Comparison of ENCODE assay signal across 25 mouse cellular contexts in genomic region chr9:66967492-66967891, GRCm38 (mm10). TPM values are rescaled to one million over a fixed set of nuclear protein-coding genes. Genes with fewer than 3 reads are reported as not detected.
DNase-seq lines count a peak whose midpoint lies in the region; ATAC-seq and TF ChIP-seq lines count a peak whose summit lies in the region.
"Had no signal": no experiment of that assay in that cellular context is flagged by ENCODE, and none has a peak within 500 bp of the region (broad histone marks: within the 10 kb centered on the region; RNA-seq: fewer than 3 reads in every experiment).

No protein-coding gene starts in this region.

- H3K79me2 ChIP-seq in liver, adult 2 months (ENCODE audit: control insufficient read depth, insufficient read depth, low read length), result no peaks in the 10 kb centered on the region

- no peak for TF ChIP-seq CTCF in liver, adult 2 months (IDR thresholded peaks at IDR 0.05; ENCODE audit: low read depth, low read length)
- TF ChIP-seq CTCF in lung, embryonic 14.5 days (IDR thresholded peaks at IDR 0.05; ENCODE audit: low read depth), result no peak
- no peak for TF ChIP-seq CTCF in lung, adult 2 months (IDR thresholded peaks at IDR 0.05; ENCODE audit: insufficient read depth, low read length)

- ATAC-seq in lung, embryonic 14.5 days (ENCODE audit: insufficient read depth), result no peak
- ATAC-seq: activated CD4-positive, CD25-positive, alpha-beta regulatory T cell, adult 4 months; CD4-positive, CD25-positive, alpha-beta regulatory T cell, adult 4 months; forebrain, embryonic 13.5 days; Patski had no signal

- H3K27ac ChIP-seq in heart, embryonic 10.5 days, result no peak overlapping the region
- H3K27ac ChIP-seq in liver, adult 2 months (replicated peaks; ENCODE audit: insufficient read depth, low read depth, low read length), result no peak overlapping the region
- H3K27ac ChIP-seq in lung, embryonic 14.5 days (ENCODE audit: low read depth), result no peak overlapping the region
- H3K27ac ChIP-seq: embryonic facial prominence, embryonic 10.5 days; embryonic facial prominence, embryonic 12.5 days; forebrain, embryonic 13.5 days had no signal

- TF ChIP-seq POLR2A in liver, adult 2 months (IDR thresholded peaks at IDR 0.05; ENCODE audit: extremely low read depth, insufficient read depth, low read length), result no peak
- TF ChIP-seq POLR2A in lung, adult 2 months (IDR thresholded peaks at IDR 0.05; ENCODE audit: borderline replicate concordance, extremely low read depth, low read depth, low read length), result no peak

- peaks cover 18% of the 10 kb centered on the region for H3K36me3 ChIP-seq in heart, embryonic 10.5 days
- peaks cover 16% of the 10 kb centered on the region; the same call in 1 of the 2 replicates for H3K36me3 ChIP-seq in liver, adult 2 months (ENCODE audit: control insufficient read depth, insufficient read depth, low read length)
- H3K36me3 ChIP-seq in lung, embryonic 14.5 days (ENCODE audit: insufficient read depth), result peaks cover 13% of the 10 kb centered on the region; the same call in 1 of the 2 replicates

- no peaks in the 10 kb centered on the region for H3K4me1 ChIP-seq in heart, embryonic 10.5 days
- H3K4me1 ChIP-seq in liver, adult 2 months (ENCODE audit: control insufficient read depth, insufficient read depth, low read length), result 0 out of 2 replicates have a peak, but pooled peaks cover 3% of the 10 kb centered on the region
- no peaks in the 10 kb centered on the region for H3K4me1 ChIP-seq in lung, embryonic 14.5 days (ENCODE audit: insufficient read depth)
- no peaks in the 10 kb centered on the region for H3K4me1 ChIP-seq in lung, adult 2 months (ENCODE audit: control insufficient read depth, insufficient read depth, low read length)
- H3K4me1 ChIP-seq: embryonic facial prominence, embryonic 10.5 days; embryonic facial prominence, embryonic 12.5 days; forebrain, embryonic 13.5 days had no signal

- no peak overlapping the region for H3K9ac ChIP-seq in liver, adult 2 months (ENCODE audit: low read depth, low read length)
- no peak overlapping the region for H3K9ac ChIP-seq in lung, embryonic 14.5 days
- H3K9ac ChIP-seq: embryonic facial prominence, embryonic 12.5 days; forebrain, embryonic 13.5 days had no signal

- H3K4me2 ChIP-seq in lung, embryonic 14.5 days, result no peak overlapping the region
- H3K4me2 ChIP-seq: embryonic facial prominence, embryonic 12.5 days; forebrain, embryonic 13.5 days had no signal

- no peak overlapping the region for H3K4me3 ChIP-seq in heart, embryonic 10.5 days
- no peak overlapping the region for H3K4me3 ChIP-seq in liver, adult 2 months (ENCODE audit: insufficient read depth, low read depth, low read length)
- no peak overlapping the region for H3K4me3 ChIP-seq in lung, embryonic 14.5 days (ENCODE audit: low read depth, low read length)
- H3K4me3 ChIP-seq in lung, adult 2 months (replicated peaks; ENCODE audit: extremely low read depth, low read depth, low read length), result no peak overlapping the region
- H3K4me3 ChIP-seq: embryonic facial prominence, embryonic 10.5 days; embryonic facial prominence, embryonic 12.5 days; forebrain, embryonic 13.5 days had no signal

- no peaks in the 10 kb centered on the region for H3K27me3 ChIP-seq in heart, embryonic 10.5 days (ENCODE audit: insufficient read depth, poor library complexity, severe bottlenecking)
- H3K27me3 ChIP-seq in liver, adult 2 months (ENCODE audit: control insufficient read depth, insufficient read depth, low read length), result no peaks in the 10 kb centered on the region
- H3K27me3 ChIP-seq in lung, embryonic 14.5 days (ENCODE audit: insufficient read depth, low read length), result no peaks in the 10 kb centered on the region
- H3K27me3 ChIP-seq: CH12.LX; embryonic facial prominence, embryonic 12.5 days; forebrain, embryonic 13.5 days; Patski had no signal

- DNase-seq in heart, adult 11 months, result peak; percentile 23
- DNase-seq in heart, embryonic 10.5 days (ENCODE audit: low spot score), result no peak
- peak; percentile 17 for DNase-seq in liver, adult 2 months (ENCODE audit: extremely low read depth, low read depth, low spot score)
- DNase-seq in liver, result no peak
- DNase-seq in lung, embryonic 14.5 days, result peak; percentile 39
- no peak for DNase-seq in lung, adult 2 months
- DNase-seq in lung, postnatal 10 days, result peak; percentile 51
- no peak for DNase-seq in lung, postnatal 25 days (ENCODE audit: low spot score)
- DNase-seq: adrenal gland, adult 8-10 months; adrenal gland, postnatal 14 days; adrenal gland, postnatal 36 days; B cell, adult 2 months; cerebellum, adult 11-12 months; cerebellum, adult 2 months; cerebellum, adult 9-10 months; cerebellum, postnatal 10 days; cerebellum, postnatal 25 days had no signal

- 87% methylated on average over 8 of the region's 8 CpGs for WGBS in heart, embryonic 10.5 days
- 87% methylated on average over 8 of the region's 8 CpGs for WGBS in liver, adult 2 months
- WGBS in lung, embryonic 14.5 days, result 52% methylated on average over 8 of the region's 8 CpGs
- WGBS in lung, adult 2 months, result 52% methylated on average over 8 of the region's 8 CpGs

- no peaks in the 10 kb centered on the region for H3K9me3 ChIP-seq in heart, embryonic 10.5 days
- no peaks in the 10 kb centered on the region for H3K9me3 ChIP-seq in lung, embryonic 14.5 days (ENCODE audit: low read depth, low read length)
- H3K9me3 ChIP-seq: embryonic facial prominence, embryonic 10.5 days; embryonic facial prominence, embryonic 12.5 days; forebrain, embryonic 13.5 days; G1E had no signal

RNA-seq across cellular contexts. Expression of gene Lactb, which starts 7.8 kb away (rescaled TPM):
- polyA plus RNA-seq in heart, embryonic 10.5 days (2016; fragmentation: Nextera tagmentation; extraction: Ambion mirVana), result 10.1 and 11.4 TPM in 2 replicates
- 37.0 and 41.4 TPM in 2 replicates for total RNA-seq in liver, adult 2 months (2014; rRNA removed)
- 24.4 and 33.6 TPM in 2 replicates for polyA plus RNA-seq in liver, adult 2 months (2012; rRNA removed)
- polyA plus RNA-seq in lung, embryonic 14.5 days (2014; fragmentation: Nextera tagmentation; extraction: Ambion mirVana), result 8.7 and 9.8 TPM in 2 replicates
- 7.4 and 10.9 TPM in 2 replicates for polyA plus RNA-seq in lung, adult 2 months (2012; rRNA removed)

RNA-seq across cellular contexts. Expression of gene Rps27l, which starts 21.6 kb away (rescaled TPM):
- polyA plus RNA-seq in heart, embryonic 10.5 days (2016; fragmentation: Nextera tagmentation; extraction: Ambion mirVana), result 626 and 705 TPM in 2 replicates
- 474 and 535 TPM in 2 replicates for total RNA-seq in liver, adult 2 months (2014; rRNA removed)
- polyA plus RNA-seq in liver, adult 2 months (2012; rRNA removed), result 84.6 and 99.6 TPM in 2 replicates
- polyA plus RNA-seq in lung, embryonic 14.5 days (2014; fragmentation: Nextera tagmentation; extraction: Ambion mirVana), result 656 and 719 TPM in 2 replicates
- polyA plus RNA-seq in lung, adult 2 months (2012; rRNA removed), result 31.1 and 36.3 TPM in 2 replicates

RNA-seq across cellular contexts. Expression of gene Rab8b, which starts 48.0 kb away (rescaled TPM):
- polyA plus RNA-seq in heart, embryonic 10.5 days (2016; fragmentation: Nextera tagmentation; extraction: Ambion mirVana), result 21.1 and 21.3 TPM in 2 replicates
- 4.1 and 4.3 TPM in 2 replicates for total RNA-seq in liver, adult 2 months (2014; rRNA removed)
- polyA plus RNA-seq in liver, adult 2 months (2012; rRNA removed), result 0.85 and 1.4 TPM in 2 replicates
- polyA plus RNA-seq in lung, embryonic 14.5 days (2014; fragmentation: Nextera tagmentation; extraction: Ambion mirVana), result 29.9 and 35.0 TPM in 2 replicates
- polyA plus RNA-seq in lung, adult 2 months (2012; rRNA removed), result 11.9 and 19.2 TPM in 2 replicates

Comparison
In these comparisons a context has a peak if more than half of its experiments do, and no peak if none do; other contexts are left out.
1. DNase-seq: peak in heart, adult 11 months (single experiment), liver, adult 2 months (single experiment), lung, embryonic 14.5 days (single experiment) and lung, postnatal 10 days (single experiment); none in heart, embryonic 10.5 days (single experiment), liver (single experiment), lung, adult 2 months (single experiment) and lung, postnatal 25 days (single experiment).